In the genomic region with DNA sequence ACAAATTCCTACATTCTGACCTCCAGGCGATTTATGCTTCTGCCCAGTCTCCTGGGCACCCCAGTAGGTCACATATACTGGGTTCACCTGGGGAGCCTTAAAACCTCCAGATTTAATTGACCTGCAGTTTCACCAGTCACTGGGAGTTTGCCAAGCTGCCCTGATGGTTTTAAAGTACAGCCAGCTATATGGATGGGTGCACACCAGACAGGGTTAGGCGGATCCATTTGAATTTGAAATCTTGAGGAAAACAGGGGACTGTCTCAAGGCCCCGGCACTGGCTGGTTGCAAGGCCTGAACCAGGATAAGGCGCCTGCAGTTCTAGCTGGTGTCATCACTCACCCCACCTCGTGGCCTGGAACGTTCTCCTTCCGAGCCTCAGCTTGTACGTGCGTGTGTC, we compare ENCODE assay signal across 19 mouse cellular contexts. TPM values are rescaled to one million over a fixed set of nuclear protein-coding genes. Genes with fewer than 3 reads are reported as not detected.
DNase-seq lines count a peak whose midpoint lies in the region; ATAC-seq and TF ChIP-seq lines count a peak whose summit lies in the region.
"Had no signal": no experiment of that assay in that cellular context is flagged by ENCODE, and none has a peak within 500 bp of the region (broad histone marks: within the 10 kb centered on the region; RNA-seq: fewer than 3 reads in every experiment).

No protein-coding gene starts in this region.

- no peaks in the 10 kb centered on the region for H3K9me3 ChIP-seq in midbrain, embryonic 10.5 days (replicated peaks)
- no peaks in the 10 kb centered on the region for H3K9me3 ChIP-seq in midbrain, embryonic 13.5 days
- no peaks in the 10 kb centered on the region for H3K9me3 ChIP-seq in kidney, postnatal 0 days (replicated peaks; ENCODE audit: low read length)
- no peaks in the 10 kb centered on the region for H3K9me3 ChIP-seq in limb, embryonic 15.5 days
- H3K9me3 ChIP-seq in midbrain, postnatal 0 days (ENCODE audit: low read length), result no peaks in the 10 kb centered on the region
- H3K9me3 ChIP-seq in midbrain, embryonic 14.5 days (ENCODE audit: control insufficient read depth, low read length), result no peaks in the 10 kb centered on the region
- H3K9me3 ChIP-seq: forebrain, embryonic 15.5 days; G1E; intestine, embryonic 15.5 days; stomach, embryonic 15.5 days had no signal

- TF ChIP-seq CTCF in kidney, postnatal 0 days (IDR thresholded peaks at IDR 0.05; ENCODE audit: low read depth), result no peak
- no peak for TF ChIP-seq CTCF in midbrain, postnatal 0 days (IDR thresholded peaks at IDR 0.05)

- H3K4me1 ChIP-seq in midbrain, embryonic 10.5 days, result peaks cover 91% of the 10 kb centered on the region
- peaks cover 71% of the 10 kb centered on the region for H3K4me1 ChIP-seq in midbrain, embryonic 13.5 days (replicated peaks)
- H3K4me1 ChIP-seq in kidney, postnatal 0 days (replicated peaks; ENCODE audit: insufficient read depth, low read length), result peaks cover 34% of the 10 kb centered on the region
- peaks cover 71% of the 10 kb centered on the region for H3K4me1 ChIP-seq in limb, embryonic 15.5 days
- H3K4me1 ChIP-seq in midbrain, postnatal 0 days (ENCODE audit: insufficient read depth, low read length), result peaks cover 9% of the 10 kb centered on the region; the same call in 1 of the 2 replicates
- peaks cover 22% of the 10 kb centered on the region for H3K4me1 ChIP-seq in midbrain, embryonic 14.5 days (ENCODE audit: control insufficient read depth, insufficient read depth, low read length)

- DNase-seq in midbrain, embryonic 10.5 days (ENCODE audit: low spot score), result no peak
- peak; percentile 90 for DNase-seq in kidney, adult 11 months
- DNase-seq in kidney, postnatal 0 days (ENCODE audit: low spot score), result peak; percentile 54
- no peak for DNase-seq in ovary, postnatal 10 days (ENCODE audit: low spot score)
- DNase-seq in midbrain, postnatal 0 days (ENCODE audit: low spot score), result no peak
- no peak for DNase-seq in midbrain, embryonic 14.5 days
- DNase-seq: cerebellum, postnatal 25 days; heart, adult 11 months; heart, postnatal 4 days; lung, postnatal 10 days; right cerebral cortex, adult 18-20 months; thymus, postnatal 14 days had no signal

- peak overlapping the region; percentile 88 for H3K27ac ChIP-seq in midbrain, embryonic 10.5 days (replicated peaks)
- H3K27ac ChIP-seq in midbrain, embryonic 13.5 days, result no peak overlapping the region
- peak overlapping the region; percentile 77 for H3K27ac ChIP-seq in kidney, postnatal 0 days
- peak overlapping the region; percentile 27; the same call in 1 of the 2 replicates for H3K27ac ChIP-seq in limb, embryonic 15.5 days
- H3K27ac ChIP-seq in midbrain, postnatal 0 days (ENCODE audit: low read depth, low read length), result no peak overlapping the region
- H3K27ac ChIP-seq in midbrain, embryonic 14.5 days (replicated peaks; ENCODE audit: low read depth, low read length), result no peak overlapping the region
- H3K27ac ChIP-seq: forebrain, embryonic 15.5 days; intestine, embryonic 15.5 days; left cerebral cortex, adult 2 months; stomach, embryonic 15.5 days had no signal

- H3K4me3 ChIP-seq in midbrain, embryonic 10.5 days, result no peak overlapping the region
- H3K4me3 ChIP-seq in midbrain, embryonic 13.5 days (replicated peaks), result no peak overlapping the region
- no peak overlapping the region for H3K4me3 ChIP-seq in kidney, postnatal 0 days (replicated peaks; ENCODE audit: low read depth, low read length)
- no peak overlapping the region for H3K4me3 ChIP-seq in limb, embryonic 15.5 days
- H3K4me3 ChIP-seq in midbrain, postnatal 0 days (ENCODE audit: low read depth, low read length), result no peak overlapping the region
- no peak overlapping the region for H3K4me3 ChIP-seq in midbrain, embryonic 14.5 days (replicated peaks; ENCODE audit: low read depth, low read length)
- H3K4me3 ChIP-seq: forebrain, embryonic 15.5 days; intestine, embryonic 15.5 days; left cerebral cortex, adult 2 months; stomach, embryonic 15.5 days had no signal

- H3K4me2 ChIP-seq in midbrain, embryonic 13.5 days (replicated peaks), result no peak overlapping the region
- H3K4me2 ChIP-seq in kidney, postnatal 0 days (ENCODE audit: low read length), result no peak overlapping the region
- no peak overlapping the region for H3K4me2 ChIP-seq in limb, embryonic 15.5 days
- no peak overlapping the region for H3K4me2 ChIP-seq in midbrain, postnatal 0 days (ENCODE audit: low read depth, low read length, poor library complexity, severe bottlenecking)
- no peak overlapping the region for H3K4me2 ChIP-seq in midbrain, embryonic 14.5 days (ENCODE audit: low read length)
- H3K4me2 ChIP-seq: forebrain, embryonic 15.5 days; intestine, embryonic 15.5 days; stomach, embryonic 15.5 days had no signal

- no peaks in the 10 kb centered on the region for H3K36me3 ChIP-seq in midbrain, embryonic 10.5 days
- H3K36me3 ChIP-seq in midbrain, embryonic 13.5 days, result no peaks in the 10 kb centered on the region
- H3K36me3 ChIP-seq in kidney, postnatal 0 days (ENCODE audit: insufficient read depth, low read length), result no peaks in the 10 kb centered on the region
- no peaks in the 10 kb centered on the region for H3K36me3 ChIP-seq in limb, embryonic 15.5 days
- H3K36me3 ChIP-seq in midbrain, postnatal 0 days (ENCODE audit: insufficient read depth, low read length), result no peaks in the 10 kb centered on the region
- no peaks in the 10 kb centered on the region for H3K36me3 ChIP-seq in midbrain, embryonic 14.5 days (ENCODE audit: control insufficient read depth, insufficient read depth, low read length)
- H3K36me3 ChIP-seq: forebrain, embryonic 15.5 days; G1E; intestine, embryonic 15.5 days; stomach, embryonic 15.5 days had no signal

- H3K9ac ChIP-seq in midbrain, embryonic 13.5 days (replicated peaks), result no peak overlapping the region
- H3K9ac ChIP-seq in kidney, postnatal 0 days (ENCODE audit: low read depth, low read length), result no peak overlapping the region
- no peak overlapping the region for H3K9ac ChIP-seq in limb, embryonic 15.5 days
- no peak overlapping the region for H3K9ac ChIP-seq in midbrain, postnatal 0 days (replicated peaks; ENCODE audit: low read length, poor library complexity, severe bottlenecking)
- no peak overlapping the region for H3K9ac ChIP-seq in midbrain, embryonic 14.5 days (replicated peaks; ENCODE audit: low read length)
- H3K9ac ChIP-seq: forebrain, embryonic 15.5 days; intestine, embryonic 15.5 days; stomach, embryonic 15.5 days had no signal

- WGBS in midbrain, embryonic 10.5 days, result 78% methylated on average over 9 of the region's 9 CpGs
- WGBS in midbrain, embryonic 13.5 days, result 65% methylated on average over 9 of the region's 9 CpGs
- 29% methylated on average over 9 of the region's 9 CpGs for WGBS in kidney, postnatal 0 days
- 59% methylated on average over 9 of the region's 9 CpGs for WGBS in limb, embryonic 15.5 days
- WGBS in midbrain, postnatal 0 days, result 66% methylated on average over 9 of the region's 9 CpGs
- WGBS in midbrain, embryonic 14.5 days, result 62% methylated on average over 9 of the region's 9 CpGs

- peaks cover 7% of the 10 kb centered on the region; the same call in 1 of the 2 replicates for H3K27me3 ChIP-seq in midbrain, embryonic 10.5 days (ENCODE audit: low read depth, poor library complexity, severe bottlenecking)
- 0 out of 2 replicates have a peak, but pooled peaks cover 5% of the 10 kb centered on the region for H3K27me3 ChIP-seq in midbrain, embryonic 13.5 days
- H3K27me3 ChIP-seq in kidney, postnatal 0 days (ENCODE audit: insufficient read depth, low read length), result no peaks in the 10 kb centered on the region
- no peaks in the 10 kb centered on the region for H3K27me3 ChIP-seq in limb, embryonic 15.5 days
- H3K27me3 ChIP-seq in midbrain, postnatal 0 days (ENCODE audit: insufficient read depth, low read length), result no peaks in the 10 kb centered on the region
- H3K27me3 ChIP-seq in midbrain, embryonic 14.5 days (ENCODE audit: control insufficient read depth, insufficient read depth, low read length), result no peaks in the 10 kb centered on the region
- H3K27me3 ChIP-seq: forebrain, embryonic 15.5 days; intestine, embryonic 15.5 days; stomach, embryonic 15.5 days had no signal

- no peak for ATAC-seq in midbrain, embryonic 13.5 days
- peak; percentile 27; the same call in 1 of the 2 replicates for ATAC-seq in kidney, postnatal 0 days (replicated peaks; ENCODE audit: low FRiP score, low read depth)
- no peak for ATAC-seq in limb, embryonic 15.5 days (ENCODE audit: insufficient number of reproducible peaks, low FRiP score, low TSS enrichment, low read depth)
- ATAC-seq in midbrain, postnatal 0 days (ENCODE audit: low FRiP score), result no peak
- ATAC-seq in midbrain, embryonic 14.5 days (ENCODE audit: low FRiP score, low TSS enrichment), result no peak
- ATAC-seq: forebrain, embryonic 15.5 days; intestine, embryonic 15.5 days had no signal

RNA-seq across cellular contexts. Expression of gene Rab11fip4, which starts 52.7 kb away (rescaled TPM):
- polyA plus RNA-seq in midbrain, embryonic 10.5 days (2016; fragmentation: Nextera tagmentation; extraction: Ambion mirVana), result 18.6 and 23.4 TPM in 2 replicates
- 21.8 and 22.2 TPM in 2 replicates for polyA plus RNA-seq in midbrain, embryonic 13.5 days (2015; fragmentation: Nextera tagmentation; extraction: Ambion mirVana)
- polyA plus RNA-seq in kidney, postnatal 0 days (2015; fragmentation: Nextera tagmentation; extraction: Ambion mirVana), result 9.1 TPM in 2 replicates
- polyA plus RNA-seq in limb, embryonic 15.5 days (2015; fragmentation: Nextera tagmentation; extraction: Ambion mirVana), result 5.0 and 5.5 TPM in 2 replicates
- total RNA-seq in midbrain, postnatal 0 days (2014; rRNA removed), result 68.1 and 68.3 TPM in 2 replicates
- 19.0 and 19.9 TPM in 2 replicates for polyA plus RNA-seq in midbrain, postnatal 0 days (2015; fragmentation: Nextera tagmentation; extraction: Ambion mirVana)
- polyA plus RNA-seq in midbrain, embryonic 14.5 days (2014; fragmentation: Nextera tagmentation; extraction: Ambion mirVana), result 22.0 and 24.4 TPM in 2 replicates
- polyA plus RNA-seq: G1E had no signal

Comparison
In these comparisons a context has a peak if more than half of its experiments do, and no peak if none do; other contexts are left out.
1. H3K27ac ChIP-seq: peak in midbrain, embryonic 10.5 days (single experiment), kidney, postnatal 0 days (single experiment) and limb, embryonic 15.5 days (single experiment); none in midbrain, embryonic 13.5 days (single experiment), midbrain, postnatal 0 days (single experiment) and midbrain, embryonic 14.5 days (single experiment).
2. DNase-seq: peak in kidney, adult 11 months (single experiment) and kidney, postnatal 0 days (single experiment); none in midbrain, embryonic 10.5 days (single experiment), ovary, postnatal 10 days (single experiment), midbrain, postnatal 0 days (single experiment) and midbrain, embryonic 14.5 days (single experiment).